Mouse (Mus musculus) inflammation-experienced regulatory T-cells, adult 16 weeks (primary cell): ENCODE data around the gene Selenow. TPM values are rescaled to one million over a fixed set of nuclear protein-coding genes. Genes with fewer than 3 reads are reported as not detected.

Experiments
- polyA plus RNA-seq: library from polyadenylated mRNA; unstranded; fragments of 100-300 nt; shearing (Covaris generic); gene quantifications from one replicate; pipeline ENCODE4 v1.2.1, GENCODE M21; 2017

The Selenow gene
- 557 TPM for polyA plus RNA-seq

GRCm38 (mm10) chr7:15922220-15922773 is at the start of gene Selenow:
Gene Selenow, minus strand, starts transcription at chr7:15922402.

GRCm38 (mm10) chr7:15967312-15967711 is 45.1 kb upstream of the Selenow start, which contains the start of gene Ehd2:
Gene Ehd2, minus strand, starts transcription at chr7:15967567.

DNA sequence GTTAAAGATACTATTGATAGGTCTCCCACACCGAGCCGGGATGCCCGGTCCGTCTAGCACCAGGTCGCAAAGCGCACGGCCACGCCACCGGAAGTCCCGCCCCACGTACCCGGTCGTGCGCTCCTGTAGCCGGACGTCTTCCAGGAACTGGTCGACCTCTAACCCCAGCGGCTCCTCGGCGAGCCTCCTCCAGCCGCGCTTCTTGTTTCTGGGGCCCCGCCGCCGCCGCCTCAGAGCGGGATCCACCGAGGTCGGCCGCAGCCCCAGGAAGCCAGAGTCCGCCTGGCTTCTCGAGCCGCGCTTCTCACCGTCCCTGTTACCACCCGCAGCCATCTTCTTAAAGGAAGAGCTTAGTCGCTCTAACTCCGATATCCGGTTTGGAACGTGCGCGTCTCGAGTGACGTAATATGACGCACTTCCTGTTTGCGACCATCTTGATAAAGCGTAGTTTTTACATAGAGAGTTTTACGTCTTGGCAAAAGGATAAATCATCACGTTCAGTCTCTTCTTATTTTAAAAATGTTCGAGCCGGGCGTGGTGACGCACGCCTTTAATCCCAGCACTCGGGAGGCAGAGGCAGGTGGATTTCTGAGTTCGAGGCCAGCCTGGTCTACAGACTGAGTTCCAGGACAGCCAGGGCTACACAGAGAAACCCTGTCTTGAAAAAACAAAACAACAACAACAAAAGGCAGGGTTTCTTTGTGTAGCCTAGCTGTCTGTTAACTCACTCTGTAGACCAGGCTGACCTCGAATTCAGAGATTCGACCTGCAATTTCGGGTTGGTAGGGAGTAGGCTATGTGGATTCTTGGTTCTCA is 23.7 kb upstream of the Selenow start, which contains the start of gene Nop53:
Gene Nop53, minus strand, starts transcription at position 354 of the 816 bp plus-strand sequence.

GRCm38 (mm10) chr7:15882317-15882716 is 39.9 kb downstream of the Selenow start, which contains the start of gene Crxos:
Gene Crxos, plus strand, starts transcription at chr7:15882617.

DNA sequence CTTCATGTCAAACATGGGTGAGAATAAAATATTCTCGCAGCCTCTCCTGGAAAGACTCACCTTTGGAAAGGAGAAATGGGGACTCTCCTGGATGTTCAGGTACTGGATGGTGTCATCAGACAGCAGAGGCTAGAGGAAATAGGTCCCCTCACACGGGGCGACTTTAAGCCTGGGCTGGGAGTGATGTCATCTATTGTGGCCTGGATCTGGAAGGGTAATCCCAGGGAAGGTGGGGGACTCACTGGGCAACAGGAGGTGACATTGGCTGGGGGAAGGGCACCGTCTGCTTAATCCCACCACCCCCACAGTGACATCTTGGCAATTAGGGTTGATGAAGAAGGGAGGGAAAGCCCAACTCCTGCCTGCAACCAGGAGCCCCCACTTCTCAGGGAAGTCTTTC is 42.4 kb downstream of the Selenow start, which contains the start of gene Crx:
Gene Crx, minus strand, starts transcription at position 213 of the 400 bp plus-strand sequence.

Other genes with a start within 250 kb of the Selenow start
- gene Obox5, start 172.3 kb downstream of the Selenow start, polyA plus RNA-seq = not detected
- not detected for gene Obox6, start 82.7 kb downstream of the Selenow start, polyA plus RNA-seq
- not detected for gene Crx, start 42.4 kb downstream of the Selenow start, polyA plus RNA-seq
- gene Crxos, start 39.8 kb downstream of the Selenow start, polyA plus RNA-seq = not detected
- 387 TPM for gene Nop53, start 23.7 kb upstream of the Selenow start, polyA plus RNA-seq
- not detected for gene Ehd2, start 45.2 kb upstream of the Selenow start, polyA plus RNA-seq
- 5.9 TPM for gene Bicra, start 125.5 kb upstream of the Selenow start, polyA plus RNA-seq
- 0.06 TPM for gene Zfp541, start 139.4 kb upstream of the Selenow start, polyA plus RNA-seq
- 262 TPM for gene Napa, start 176.1 kb upstream of the Selenow start, polyA plus RNA-seq
- gene Kptn, start 197.5 kb upstream of the Selenow start, polyA plus RNA-seq = 28.6 TPM
- gene Slc8a2, start 207.4 kb upstream of the Selenow start, polyA plus RNA-seq = not detected